Mouse (Mus musculus) small intestine, adult 2 months (tissue): Measurements from ENCODE around the gene Ifna6.

Experiments
- CTCF ChIP-seq: fragments of 200-500 bp; IDR thresholded peaks from 2 replicates; pipeline ENCODE4 v1.5.1; 2012; ENCODE audit warnings: low read depth, mild to moderate bottlenecking, control low read depth, inconsistent platforms, low read length, moderate library complexity, mixed read lengths; ENCODE audit not compliant: insufficient replicate concordance, insufficient read length; ENCODE audit errors: extremely low read depth
- POLR2A ChIP-seq: fragments of 200-500 bp; IDR thresholded peaks from 2 replicates; pipeline ENCODE4 v1.6.1; 2012; ENCODE audit warnings: low read depth, mild to moderate bottlenecking, control low read depth, inconsistent platforms, low read length, moderate library complexity

GRCm38 (mm10) chr4:88849698-88850097 is 22.5 kb downstream of the Ifna6 start, which contains the start of gene Ifna1:
- TF ChIP-seq CTCF (no peak), POLR2A (no peak)
